Mouse (Mus musculus) v-Abl transformed pro-B cells (cell line): Measurements from ENCODE around the gene Supt6.

Source experiments
- in situ Hi-C, 2 experiments: fragments of 400-800 bp; cut with MboI; formaldehyde crosslinking; loops; one replicate each; pipeline ENCODE4 v1.15.1; 2025; ENCODE audit not compliant: unreplicated experiment in 2 of 2

The Supt6 gene

DNA sequence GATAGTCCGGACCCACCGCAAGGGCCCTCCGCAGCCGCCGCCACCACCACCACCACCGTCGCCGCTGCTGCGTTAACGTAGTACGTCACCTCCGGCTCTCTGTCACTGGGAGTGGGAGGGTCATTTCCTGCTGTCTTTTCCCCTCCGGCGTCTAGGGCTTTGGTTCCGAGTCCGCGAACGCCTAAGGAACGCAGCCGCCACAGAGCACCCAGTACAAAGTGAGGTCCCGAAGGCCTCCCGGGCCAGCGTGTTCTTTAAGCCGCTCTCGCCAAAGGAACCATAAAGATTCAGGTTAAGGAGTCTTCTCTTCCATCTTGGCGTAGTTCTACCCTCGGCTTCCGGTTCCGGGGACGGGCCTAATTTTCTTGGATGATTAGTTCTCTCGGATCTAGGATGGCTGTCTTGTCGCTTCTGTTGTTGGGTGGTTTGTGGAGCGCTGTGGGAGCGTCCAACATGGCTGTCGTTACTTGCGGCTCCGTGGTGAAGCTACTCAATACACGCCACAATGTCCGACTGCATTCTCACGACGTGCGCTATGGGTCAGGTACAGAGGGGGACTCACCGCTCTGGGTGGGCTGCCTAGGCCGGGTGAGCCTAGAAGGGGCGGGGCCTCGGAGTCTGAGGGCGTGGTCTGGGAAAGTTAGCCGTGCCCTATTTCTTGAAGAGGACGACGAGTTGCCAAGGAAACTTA, at the start of gene Supt6, which contains the start of gene Sdf2:
Supt6 (minus strand) TSS at position 361 of the 691 bp plus-strand sequence.
Sdf2 (plus strand) TSS at position 120 of the 691 bp plus-strand sequence.
- in situ Hi-C loops: no loop called here

- in situ Hi-C loops: no loop called here
These were observed 48.8 kb upstream of the Supt6 start for GRCm38 (mm10) chr11:78294585-78294984.

DNA sequence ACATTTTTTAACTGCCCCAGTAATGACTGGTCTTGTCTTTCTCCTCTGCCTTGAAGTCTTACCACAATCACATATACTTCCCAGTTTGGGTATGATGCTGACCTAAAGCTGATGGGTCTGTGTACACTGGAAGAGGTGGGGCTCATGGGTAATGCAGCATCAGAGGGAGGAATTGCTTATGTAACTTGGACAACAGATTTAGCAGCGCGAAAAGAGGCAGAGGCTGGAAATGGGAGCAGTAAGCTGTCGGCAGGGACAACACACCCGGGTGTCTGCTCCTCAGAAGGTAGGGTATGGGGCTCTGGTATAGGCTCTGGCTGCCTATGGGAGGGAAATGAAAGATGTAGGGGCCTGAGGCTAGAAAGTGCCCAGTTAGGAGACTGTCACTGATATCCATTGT, 44.9 kb upstream of the Supt6 start, which contains the start of gene BC030499:
BC030499 (plus strand) TSS at position 188 of the 400 bp plus-strand sequence.
- in situ Hi-C loops: no loop called here

DNA sequence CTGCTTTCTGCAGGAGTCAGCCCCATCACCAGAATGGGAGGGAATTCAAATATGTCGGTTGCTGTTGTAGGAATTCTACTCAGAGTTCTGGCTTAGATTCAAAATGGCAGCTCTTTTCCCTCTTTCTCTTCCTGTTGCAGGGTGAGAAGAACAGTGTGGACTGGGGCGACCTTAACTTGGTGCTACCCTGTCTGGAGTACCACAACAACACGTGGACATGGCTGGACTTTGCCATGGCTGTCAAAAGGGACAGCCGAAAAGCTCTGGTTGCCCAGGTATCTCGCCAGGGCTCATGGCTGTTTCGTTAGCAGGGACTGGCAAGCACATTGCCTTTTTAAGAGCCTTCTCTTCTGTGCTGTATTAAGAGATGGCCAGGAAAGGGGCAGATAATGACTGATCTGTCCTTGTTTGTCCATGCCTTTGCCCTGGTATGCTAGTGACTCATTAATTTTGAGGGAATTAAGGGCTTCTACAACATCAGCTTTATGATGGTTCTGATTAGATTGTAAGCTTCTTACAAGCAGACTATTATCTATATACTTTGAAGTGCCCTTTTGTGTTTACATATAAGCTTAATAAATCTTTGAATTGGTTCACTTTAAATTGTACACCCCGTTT, 43.5 kb upstream of the Supt6 start:
- in situ Hi-C loops: no loop called here

- in situ Hi-C loops: loop anchor here in 1 of 2 experiments (10.0 kb wide), 1 partner anchor 45 kb away; the partner anchor contains the start of genes Aldoc and Pigs
These were observed 33.8 kb upstream of the Supt6 start for GRCm38 (mm10) chr11:78279586-78279985.

- in situ Hi-C loops: loop anchor here in 1 of 2 experiments (10.0 kb wide), 1 partner anchor 46 kb away; the partner anchor contains the start of genes Aldoc and Pigs
These were observed 33.1 kb upstream of the Supt6 start for GRCm38 (mm10) chr11:78278853-78279252.

- in situ Hi-C loops: loop anchor here in 1 of 2 experiments (10.0 kb wide), 1 partner anchor 49 kb away; the partner anchor contains the start of genes Aldoc and Pigs
These were observed 30.4 kb upstream of the Supt6 start for GRCm38 (mm10) chr11:78276169-78276568.

- in situ Hi-C loops: loop anchor here in 1 of 2 experiments (10.0 kb wide), 1 partner anchor 49 kb away; the partner anchor contains the start of genes Aldoc and Pigs
These were observed 29.8 kb upstream of the Supt6 start for GRCm38 (mm10) chr11:78275596-78275995.

GRCm38 (mm10) chr11:78271986-78272385, 26.2 kb upstream of the Supt6 start:
- in situ Hi-C loops: loop anchor here in 1 of 2 experiments (10.0 kb wide), 1 partner anchor 53 kb away; the partner anchor contains the start of genes Aldoc and Pigs

DNA sequence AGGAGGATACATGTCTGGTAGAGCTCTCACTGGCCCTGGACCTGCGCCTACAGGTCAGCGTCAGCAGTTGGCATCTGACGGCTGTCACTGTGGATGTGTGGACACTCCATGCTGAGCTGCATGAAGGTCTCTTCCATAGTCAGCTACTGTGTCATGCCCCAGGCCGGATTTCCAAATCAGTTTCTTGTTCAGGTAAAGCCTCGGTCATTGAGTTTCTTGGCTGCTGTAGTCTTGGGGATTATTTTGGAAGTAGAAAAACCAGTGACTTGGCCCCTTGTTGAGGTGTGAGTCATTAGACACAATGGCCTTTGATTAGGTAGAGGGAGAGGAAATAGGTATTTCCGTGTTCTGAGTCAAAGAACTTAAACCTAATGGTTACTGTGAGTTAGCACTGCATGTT, 19.8 kb upstream of the Supt6 start:
- in situ Hi-C loops: no loop called here

GRCm38 (mm10) chr11:78262550-78262949, 16.8 kb upstream of the Supt6 start:
- in situ Hi-C loops: loop anchor here (5.0 kb wide), 2 partner anchors 65 to 85 kb away; partner anchors contain the start of gene Pigs (in 1 of the 2)

DNA sequence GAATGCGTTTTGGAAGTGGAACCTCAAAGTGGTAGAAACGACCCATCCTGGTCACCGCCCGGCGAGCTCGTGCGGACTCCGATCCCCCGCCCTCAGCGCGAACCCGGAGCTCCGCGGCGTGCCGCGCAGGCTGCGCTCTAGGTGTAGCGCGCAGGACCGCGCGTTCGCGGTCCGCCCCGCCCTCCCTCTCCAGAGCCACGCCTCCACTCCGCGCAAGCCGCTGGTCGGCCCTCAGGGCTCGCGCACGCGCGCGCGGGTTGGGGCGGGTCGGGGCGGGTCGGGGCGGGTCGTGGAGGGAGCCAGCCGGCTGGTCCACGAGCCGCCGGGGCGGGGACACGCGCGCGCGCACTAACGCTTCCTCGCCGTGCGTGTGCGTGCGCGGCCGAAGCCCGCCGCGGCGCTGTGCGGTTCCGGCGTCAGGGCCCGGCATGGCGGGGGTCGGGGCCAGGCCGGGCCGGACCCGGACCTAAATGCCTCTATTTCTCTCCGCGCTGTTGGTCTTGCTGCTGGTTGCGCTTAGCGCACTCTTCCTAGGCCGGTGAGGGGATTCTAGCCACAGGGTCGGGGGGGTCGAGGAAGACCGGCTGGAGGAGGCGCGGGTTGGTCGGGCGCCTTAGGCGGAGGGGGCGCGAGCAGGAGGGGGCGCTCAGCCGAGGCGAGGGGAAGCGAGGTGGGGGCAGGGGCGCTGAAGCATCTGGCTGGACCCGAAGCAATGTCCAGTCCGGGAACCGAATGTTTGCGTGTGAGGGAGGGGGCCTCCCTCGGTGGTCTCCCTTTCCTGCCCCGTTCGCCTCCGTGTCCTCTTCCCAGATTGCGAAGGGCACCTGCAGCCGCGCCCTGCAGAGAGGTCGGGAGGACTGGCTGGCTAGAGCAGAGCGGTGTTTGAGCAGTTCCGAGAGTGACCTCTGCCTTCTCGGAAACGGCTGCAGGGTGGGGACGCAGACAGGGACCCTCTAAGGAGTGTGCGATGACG, 15.9 kb upstream of the Supt6 start, which contains the start of gene 2610507B11Rik:
2610507B11Rik (plus strand) TSS at position 373 of the 973 bp plus-strand sequence.
- in situ Hi-C loops: loop anchor here (5.0 kb wide), 2 partner anchors 66 to 86 kb away; partner anchors contain the start of gene Pigs (in 1 of the 2)

- in situ Hi-C loops: loop anchor here (5.0 kb wide), 2 partner anchors 67 to 87 kb away; partner anchors contain the start of gene Pigs (in 1 of the 2)
These were observed 14.9 kb upstream of the Supt6 start for GRCm38 (mm10) chr11:78260489-78261258.

DNA sequence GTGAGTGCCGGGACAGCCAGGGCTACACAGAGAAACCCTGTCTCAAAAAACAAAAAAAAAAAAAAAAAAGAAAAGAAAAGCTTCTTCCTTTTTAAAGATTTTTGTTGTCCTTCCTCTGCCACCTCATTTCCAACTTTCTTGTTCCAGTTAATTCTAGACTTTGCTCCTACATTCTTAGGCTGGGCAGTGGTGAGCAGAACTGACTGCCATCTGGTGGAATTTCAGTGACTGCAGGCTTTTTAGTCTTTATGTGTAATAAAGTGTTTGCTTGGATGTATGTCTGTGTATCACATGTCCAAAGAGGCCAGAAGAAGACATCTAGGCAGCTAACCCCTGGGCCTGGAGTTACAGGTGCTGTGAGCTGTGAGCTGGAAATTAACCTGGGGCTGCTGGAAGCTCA, 10.8 kb upstream of the Supt6 start:
- in situ Hi-C loops: no loop called here

DNA sequence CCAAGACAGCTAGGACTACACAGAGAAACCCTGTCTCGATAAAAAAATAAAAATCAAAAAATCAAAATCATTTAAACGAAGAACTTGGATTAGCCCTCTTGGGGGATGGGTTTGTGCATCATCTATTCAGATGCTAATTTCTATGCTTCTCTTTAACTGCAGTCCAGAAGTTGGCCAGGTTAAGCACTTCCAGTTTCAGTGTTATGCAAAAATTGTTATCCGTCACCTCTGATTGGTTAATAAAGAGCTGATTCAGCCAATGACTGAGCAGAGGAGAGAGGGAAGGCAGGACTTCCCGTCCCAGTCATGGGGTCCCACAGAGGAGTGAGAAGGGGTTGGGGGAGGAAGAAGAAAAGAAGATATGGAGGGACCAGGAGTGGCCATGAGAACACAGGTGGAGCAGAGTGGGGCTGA, 1.9 kb upstream of the Supt6 start:
- in situ Hi-C loops: no loop called here

GRCm38 (mm10) chr11:78247012-78247348, 1.2 kb upstream of the Supt6 start:
- in situ Hi-C loops: no loop called here

DNA sequence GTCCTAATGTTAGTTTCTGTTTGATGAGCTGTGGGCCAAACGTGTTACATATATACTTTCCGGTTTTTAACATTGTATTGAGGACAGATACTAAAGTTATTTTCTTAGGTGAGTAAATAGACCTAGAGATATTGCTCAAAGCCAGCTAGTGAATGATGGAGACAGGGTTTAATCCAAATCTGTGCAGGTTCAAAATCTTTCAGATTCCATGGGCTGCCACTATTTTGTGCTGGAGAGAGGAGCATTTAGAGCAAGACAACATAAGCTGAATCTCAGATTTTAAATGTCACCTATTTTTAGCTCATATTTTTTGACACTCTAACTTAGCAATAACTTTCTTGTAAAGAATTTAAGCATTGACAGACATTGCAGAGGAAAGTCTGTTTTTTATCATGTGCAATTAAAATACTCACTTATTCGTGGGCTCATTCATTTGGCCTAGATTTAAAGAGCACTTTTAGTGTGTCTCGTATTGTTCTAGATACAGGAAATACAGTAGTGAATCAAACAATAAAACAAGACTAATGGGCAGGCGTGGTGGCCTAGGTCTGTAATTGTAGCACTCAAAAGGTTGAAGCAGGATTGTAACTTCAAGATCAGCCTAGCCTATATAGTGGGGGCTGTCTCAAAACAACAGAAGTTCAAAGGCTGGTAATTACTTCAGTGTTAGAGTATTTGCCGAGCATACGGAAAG, 678 bp upstream of the Supt6 start:
- in situ Hi-C loops: no loop called here

GRCm38 (mm10) chr11:78245261-78245626, 543 bp downstream of the Supt6 start:
- in situ Hi-C loops: no loop called here
